Mouse (Mus musculus): ENCODE data around the gene A630095N17Rik.

DNA sequence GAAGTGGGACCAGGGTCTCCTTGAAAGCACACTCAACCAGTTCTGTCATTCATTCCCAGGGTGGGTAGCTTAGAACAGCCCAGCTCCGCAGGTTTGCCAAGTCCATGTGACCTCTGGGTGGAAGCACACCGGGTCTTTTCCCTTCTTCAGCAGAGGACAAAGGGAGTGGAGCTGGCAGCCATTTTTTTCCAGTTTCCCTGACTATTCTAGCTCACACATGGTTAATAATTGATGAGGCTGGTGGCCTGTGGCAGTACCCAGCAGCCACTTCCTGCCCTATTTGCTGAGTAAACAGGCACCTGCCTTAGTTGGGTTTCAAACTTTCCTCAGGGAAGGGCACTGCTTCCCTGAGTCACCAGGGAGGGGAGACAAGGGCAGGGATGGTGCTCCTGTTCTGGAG is 17.5 kb downstream of the A630095N17Rik start:
- TF ChIP-seq CTCF (IDR thresholded peaks at IDR 0.05; ENCODE audit: borderline replicate concordance, insufficient read depth, low read depth, low read length) (no peak), POLR2A (IDR thresholded peaks at IDR 0.05; ENCODE audit: borderline replicate concordance, insufficient read depth, low read length) (no peak)
